Mouse (Mus musculus): ENCODE data around the gene Gng8.

Gng8 gene

DNA sequence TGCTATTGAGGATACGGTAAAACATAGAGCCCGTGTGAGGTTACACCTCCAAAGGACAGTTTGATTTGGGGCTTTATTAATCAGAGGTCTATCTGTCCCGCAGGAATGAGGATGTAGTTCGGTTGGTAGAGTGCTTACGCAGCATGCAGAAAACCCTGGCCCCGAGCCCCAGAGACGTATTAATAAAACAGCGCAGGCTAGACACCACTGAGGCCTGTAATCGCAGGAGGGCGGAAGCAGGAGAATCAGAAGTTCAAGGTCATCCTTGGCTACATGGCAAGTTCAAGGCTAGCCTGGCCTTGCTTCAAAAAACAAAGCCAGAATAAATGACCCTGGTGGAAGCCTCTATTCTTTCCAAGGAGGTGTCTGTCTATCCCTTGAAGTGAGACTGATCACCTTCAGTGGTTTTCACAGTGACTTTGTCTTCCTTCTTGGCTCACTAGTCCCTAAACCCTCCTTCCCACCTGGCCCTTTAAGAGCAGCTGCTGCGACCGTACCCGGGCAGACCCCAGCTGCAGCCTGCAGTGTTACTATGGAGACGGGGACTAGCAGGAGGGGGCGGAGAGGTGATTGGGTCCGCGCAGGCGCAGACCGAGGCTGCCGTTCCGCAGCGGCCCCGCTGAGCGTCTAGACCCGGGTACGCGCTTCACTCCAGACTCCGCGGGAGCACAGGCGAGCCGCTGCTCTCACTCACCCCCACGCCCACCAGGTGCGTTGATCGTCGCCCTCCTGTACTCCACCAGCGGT, 52.6 kb downstream of the Gng8 start, which contains the start of gene Pnmal2:
TSS of gene Pnmal2 (plus strand) at position 622 of the 747 bp plus-strand sequence.
- H3K9me3 ChIP-seq (ENCODE audit: low read length), result peaks cover 6% of the 10 kb centered on the region; the same call in 1 of the 2 replicates
- no peaks in the 10 kb centered on the region for H3K36me3 ChIP-seq (ENCODE audit: insufficient read depth, low read length)
- peak within 1 kb of the TSS; percentile 84 for H3K4me3 ChIP-seq (replicated peaks; ENCODE audit: low read length)
- H3K27me3 ChIP-seq (ENCODE audit: insufficient read depth, low read length), result peaks cover 52% of the 10 kb centered on the region
- TF ChIP-seq NANOG (IDR thresholded peaks at IDR 0.05; ENCODE audit: borderline replicate concordance, low read length), result no peak
- no peak for TF ChIP-seq CTCF (conservative IDR thresholded peaks at IDR 0.05; ENCODE audit: low read length)
- TF ChIP-seq POU5F1 (IDR thresholded peaks at IDR 0.05; ENCODE audit: borderline replicate concordance, low read length), result no peak
- H3K4me1 ChIP-seq (replicated peaks; ENCODE audit: low read depth, low read length), result peaks cover 45% of the 10 kb centered on the region

DNA sequence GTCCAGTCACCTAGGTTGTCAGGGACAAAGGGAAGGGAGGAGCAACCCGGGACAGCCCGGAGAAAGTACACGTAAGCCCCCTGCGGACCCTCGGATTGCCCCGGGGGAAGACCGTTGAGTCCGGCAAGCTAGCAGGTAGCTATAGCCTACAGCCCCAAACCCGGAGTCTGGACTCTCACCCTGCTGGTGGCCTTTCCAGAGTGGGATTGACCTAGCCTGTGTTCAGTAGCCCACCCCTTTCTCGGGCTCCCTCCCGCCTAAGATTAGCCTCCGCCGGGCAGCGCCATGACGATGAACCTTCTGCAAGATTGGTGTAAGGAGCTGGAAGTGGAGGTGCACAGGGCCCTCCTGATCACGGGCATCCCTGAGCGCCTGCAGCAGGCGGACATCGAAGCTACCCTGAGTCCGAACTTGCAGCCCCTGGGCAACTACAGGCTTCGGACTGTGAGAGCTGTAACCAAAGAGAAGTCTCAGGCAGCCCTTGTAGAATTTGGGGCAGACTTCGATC, 53.3 kb downstream of the Gng8 start:
- peaks cover 6% of the 10 kb centered on the region; the same call in 1 of the 2 replicates for H3K9me3 ChIP-seq (ENCODE audit: low read length)
- TF ChIP-seq CTCF (conservative IDR thresholded peaks at IDR 0.05; ENCODE audit: low read length), result no peak
- TF ChIP-seq NANOG (IDR thresholded peaks at IDR 0.05; ENCODE audit: borderline replicate concordance, low read length), result no peak
- TF ChIP-seq POU5F1 (IDR thresholded peaks at IDR 0.05; ENCODE audit: borderline replicate concordance, low read length), result no peak
- H3K4me3 ChIP-seq (replicated peaks; ENCODE audit: low read length), result peak overlapping the region; percentile 84
- peaks cover 51% of the 10 kb centered on the region for H3K4me1 ChIP-seq (replicated peaks; ENCODE audit: low read depth, low read length)
- H3K36me3 ChIP-seq (ENCODE audit: insufficient read depth, low read length), result no peaks in the 10 kb centered on the region
- H3K27me3 ChIP-seq (ENCODE audit: insufficient read depth, low read length), result peaks cover 56% of the 10 kb centered on the region

All from E14TG2a.4 (cell line).